Comparison of ENCODE assay signal across 8 mouse cellular contexts in genomic region chr15:5185366-5186292, GRCm38 (mm10). TPM values are rescaled to one million over a fixed set of nuclear protein-coding genes. Genes with fewer than 3 reads are reported as not detected.
DNase-seq lines count a peak whose midpoint lies in the region; ATAC-seq lines count a peak whose summit lies in the region.

Ttc33 (plus strand) TSS chr15:5185525.

- H3K27ac ChIP-seq in embryonic facial prominence, embryonic 11.5 days (replicated peaks; ENCODE audit: low read depth, low read length): peak within 1 kb of the TSS; percentile 63
- peak within 1 kb of the TSS; percentile 76 for H3K27ac ChIP-seq in midbrain, embryonic 11.5 days (ENCODE audit: low read depth, low read length)

- no peaks in the 10 kb centered on the region for H3K9me3 ChIP-seq in embryonic facial prominence, embryonic 11.5 days (replicated peaks; ENCODE audit: control insufficient read depth, low read length)
- no peaks in the 10 kb centered on the region for H3K9me3 ChIP-seq in midbrain, embryonic 11.5 days (ENCODE audit: control insufficient read depth, low read length)

- intact Hi-C loops in left cerebral cortex, postnatal 4 days (cut with DNase I): no loop called here

- H3K27me3 ChIP-seq in embryonic facial prominence, embryonic 11.5 days (ENCODE audit: control insufficient read depth, insufficient read depth, low read length): no peaks in the 10 kb centered on the region
- H3K27me3 ChIP-seq in midbrain, embryonic 11.5 days (ENCODE audit: control insufficient read depth, insufficient read depth, low read length): no peaks in the 10 kb centered on the region

- WGBS in embryonic facial prominence, embryonic 11.5 days: under 1% methylated on average over 55 of the region's 55 CpGs
- under 1% methylated on average over 55 of the region's 55 CpGs for WGBS in midbrain, embryonic 11.5 days

- peak; percentile 85 for ATAC-seq in embryonic facial prominence, embryonic 11.5 days (replicated peaks; ENCODE audit: insufficient number of reproducible peaks, low FRiP score, low TSS enrichment, low read depth)
- ATAC-seq in midbrain, embryonic 11.5 days (ENCODE audit: low FRiP score): peak; percentile 92

- H3K9ac ChIP-seq in embryonic facial prominence, embryonic 11.5 days (replicated peaks; ENCODE audit: low read length): peak within 1 kb of the TSS; percentile 79
- H3K9ac ChIP-seq in midbrain, embryonic 11.5 days (ENCODE audit: low read length): peak within 1 kb of the TSS; percentile 82

- H3K4me3 ChIP-seq in embryonic facial prominence, embryonic 11.5 days (ENCODE audit: low read depth, low read length): peak within 1 kb of the TSS; percentile 78
- peak within 1 kb of the TSS; percentile 89 for H3K4me3 ChIP-seq in midbrain, embryonic 11.5 days (ENCODE audit: low read depth, low read length)

- peak within 1 kb of the TSS; percentile 60 for H3K4me2 ChIP-seq in embryonic facial prominence, embryonic 11.5 days (ENCODE audit: low read depth, low read length)
- peak within 1 kb of the TSS; percentile 78 for H3K4me2 ChIP-seq in midbrain, embryonic 11.5 days

- H3K4me1 ChIP-seq in embryonic facial prominence, embryonic 11.5 days (ENCODE audit: control insufficient read depth, insufficient read depth, low read length): no peaks in the 10 kb centered on the region
- H3K4me1 ChIP-seq in midbrain, embryonic 11.5 days (ENCODE audit: control insufficient read depth, insufficient read depth, low read length): peaks cover 13% of the 10 kb centered on the region; the same call in 1 of the 2 replicates

- peak; percentile 72 for DNase-seq in adrenal gland, postnatal 25 days
- DNase-seq in embryonic facial prominence, embryonic 11.5 days (ENCODE audit: low spot score): peak; percentile 83
- peak; percentile 98 for DNase-seq in heart, adult 11 months
- peak; percentile 86 for DNase-seq in kidney, adult 11 months
- DNase-seq in left cerebral cortex, postnatal 4 days: peak; percentile 82
- peak; percentile 95 for DNase-seq in midbrain, embryonic 11.5 days (ENCODE audit: low spot score, missing footprints)
- DNase-seq in right cerebral cortex, postnatal 4 days: peak; percentile 73
- peak; percentile 87 for DNase-seq in yolk sac, embryonic 10.5 days (ENCODE audit: low spot score)

- no peaks in the 10 kb centered on the region for H3K36me3 ChIP-seq in embryonic facial prominence, embryonic 11.5 days (replicated peaks; ENCODE audit: control insufficient read depth, insufficient read depth, low read depth, low read length)
- H3K36me3 ChIP-seq in midbrain, embryonic 11.5 days (ENCODE audit: control insufficient read depth, insufficient read depth, low read length): no peaks in the 10 kb centered on the region

RNA-seq across cellular contexts. Expression of gene Ttc33, which starts in this region (rescaled TPM):
- total RNA-seq in adrenal gland, postnatal 25 days (2021): 48.9 and 79.8 TPM in 2 replicates
- 50.7 and 53.9 TPM in 2 replicates for polyA plus RNA-seq in embryonic facial prominence, embryonic 11.5 days (2014; fragmentation: Nextera tagmentation; extraction: Ambion mirVana)
- total RNA-seq in left cerebral cortex, postnatal 4 days (2021): 10 to 100 TPM; 38.9 to 39.9 TPM
- 53.6 and 55.0 TPM in 2 replicates for polyA plus RNA-seq in midbrain, embryonic 11.5 days (2014; fragmentation: Nextera tagmentation; extraction: Ambion mirVana)

Comparison
In these comparisons a context has a peak if more than half of its experiments do, and no peak if none do; other contexts are left out.
1. Peak in every context shown above with its lines: DNase-seq, ATAC-seq, H3K4me3 ChIP-seq and H3K27ac ChIP-seq.